Mouse (Mus musculus) cerebellum, postnatal 4 days (tissue): ENCODE data around the gene Pa2g4.
A peak's percentile ranks its signal among the peaks of the same experiment; 100 is the strongest.

ENCODE experiments used
- DNase-seq, 2 experiments: peaks; one replicate each; pipeline ENCODE4 v3.0.0; 2022; ENCODE audit warnings: low spot score in 2 of 2, mixed read lengths in 1 of 2

Pa2g4 gene

GRCm38 (mm10) chr10:128536266-128536940 lies 29.4 kb downstream of the Pa2g4 start:
- peak; percentile 67 to 81 for DNase-seq

GRCm38 (mm10) chr10:128535624-128536265 lies 30.0 kb downstream of the Pa2g4 start:
- no peak for DNase-seq

- no peak for DNase-seq
These were observed 30.6 kb downstream of the Pa2g4 start for GRCm38 (mm10) chr10:128535206-128535605.

GRCm38 (mm10) chr10:128526366-128527356 lies 39.1 kb downstream of the Pa2g4 start:
- no peak for DNase-seq

- peak; percentile 60 to 82 for DNase-seq
These were observed 40.0 kb downstream of the Pa2g4 start, which contains the start of gene Esyt1 for GRCm38 (mm10) chr10:128525671-128526308. TSS of gene Esyt1 (minus strand) at chr10:128525871.

GRCm38 (mm10) chr10:128524732-128525662 lies 40.8 kb downstream of the Pa2g4 start:
- DNase-seq: peak in 1 of 2 experiments; percentile 56

- no peak for DNase-seq
These were observed 41.6 kb downstream of the Pa2g4 start for GRCm38 (mm10) chr10:128524111-128524731.

GRCm38 (mm10) chr10:128522351-128522750 lies 43.4 kb downstream of the Pa2g4 start:
- no peak for DNase-seq

GRCm38 (mm10) chr10:128520591-128520990 lies 45.2 kb downstream of the Pa2g4 start:
- DNase-seq: no peak

- peak in 1 of 2 experiments; percentile 49 for DNase-seq
These were observed 47.0 kb downstream of the Pa2g4 start for GRCm38 (mm10) chr10:128518833-128519232.

GRCm38 (mm10) chr10:128516677-128517076 lies 49.1 kb downstream of the Pa2g4 start:
- DNase-seq: no peak

GRCm38 (mm10) chr10:128516029-128516428 lies 49.8 kb downstream of the Pa2g4 start:
- no peak for DNase-seq

- no peak for DNase-seq
These were observed 50.7 kb downstream of the Pa2g4 start for GRCm38 (mm10) chr10:128515044-128515443.

GRCm38 (mm10) chr10:128511761-128512160 lies 54.0 kb downstream of the Pa2g4 start:
- DNase-seq: no peak

- no peak for DNase-seq
These were observed 54.6 kb downstream of the Pa2g4 start for GRCm38 (mm10) chr10:128511189-128511588.

GRCm38 (mm10) chr10:128510301-128510700 lies 55.5 kb downstream of the Pa2g4 start:
- no peak for DNase-seq

- DNase-seq: no peak
These were observed 56.0 kb downstream of the Pa2g4 start for GRCm38 (mm10) chr10:128509831-128510230.

- no peak for DNase-seq
These were observed 56.6 kb downstream of the Pa2g4 start for GRCm38 (mm10) chr10:128509203-128509602.

- DNase-seq: no peak
These were observed 57.5 kb downstream of the Pa2g4 start for GRCm38 (mm10) chr10:128508260-128508659.
